Mouse (Mus musculus) right cerebral cortex, postnatal 10 days (tissue): ENCODE measurements at regions not wholly inside any gene's neighbourhood (a gene's known extent, or its start where the extent isn't known, plus 50 kb on each side); places are given as distances from the start of the nearest gene placed in this dataset.

Experiments used
- DNase-seq, 2 experiments: peaks; one replicate each; pipeline ENCODE4 v3.0.0; 2021; ENCODE audit warnings: low spot score in 2 of 2

GRCm38 (mm10) chr17:68223170-68223569, 50.4 kb upstream of the L3mbtl4 start:
- no peak for DNase-seq
